Comparison of ENCODE assay signal across 7 mouse cellular contexts in genomic region chr3:33843801-33844632, GRCm38 (mm10). TPM values are rescaled to one million over a fixed set of nuclear protein-coding genes. Genes with fewer than 3 reads are reported as not detected.
DNase-seq lines count a peak whose midpoint lies in the region; ATAC-seq lines count a peak whose summit lies in the region.

Gene Ccdc39 (minus strand): TSS chr3:33844310.

- no peaks in the 10 kb centered on the region for H3K9me3 ChIP-seq in intestine, embryonic 15.5 days

- no peaks in the 10 kb centered on the region for H3K36me3 ChIP-seq in intestine, embryonic 15.5 days

- WGBS in intestine, embryonic 15.5 days = 6% methylated on average over 26 of the region's 26 CpGs

- peak; percentile 96 for ATAC-seq in intestine, embryonic 15.5 days
- peak; percentile 72 for ATAC-seq in megakaryocyte-erythroid progenitor cell, adult 5-6 weeks (replicated peaks; ENCODE audit: low FRiP score, low TSS enrichment, poor library complexity, severe bottlenecking)

- intact Hi-C loops in gastrocnemius, postnatal 36 days (cut with DNase I) = no loop called here
- intact Hi-C loops in left cerebral cortex, postnatal 14 days (cut with DNase I) = no loop called here

- DNase-seq in adrenal gland, adult 8-10 months = peak; percentile 58
- peak; percentile 89 for DNase-seq in embryo, embryonic 11 days
- peak; percentile 52 for DNase-seq in gastrocnemius, postnatal 36 days
- DNase-seq in left cerebral cortex, postnatal 14 days (ENCODE audit: low spot score in 2 of 2) = peak; percentile 83 to 85
- DNase-seq in right cerebral cortex, postnatal 4 days = peak; percentile 69

- peak within 1 kb of the TSS; percentile 39 for H3K4me3 ChIP-seq in intestine, embryonic 15.5 days (replicated peaks)

- peak within 1 kb of the TSS; percentile 40 for H3K9ac ChIP-seq in intestine, embryonic 15.5 days

- H3K4me2 ChIP-seq in intestine, embryonic 15.5 days (replicated peaks) = peak within 1 kb of the TSS; percentile 77

- peaks cover 3% of the 10 kb centered on the region; the same call in 1 of the 2 replicates for H3K4me1 ChIP-seq in intestine, embryonic 15.5 days (replicated peaks)

- H3K27ac ChIP-seq in intestine, embryonic 15.5 days = no peak within 1 kb of the TSS

- H3K27me3 ChIP-seq in intestine, embryonic 15.5 days (replicated peaks) = no peaks in the 10 kb centered on the region

RNA-seq across cellular contexts. Expression of gene Ccdc39, which starts in this region (rescaled TPM):
- total RNA-seq in adrenal gland, adult 8-10 months (2022) = 1 to 10 TPM; 1.2 to 3.5 (median 2.1) TPM
- total RNA-seq in gastrocnemius, postnatal 36 days (2021) = under 1 TPM; 0.15 to 0.26 TPM
- 1.7 and 1.8 TPM in 2 replicates for polyA plus RNA-seq in intestine, embryonic 15.5 days (2015; fragmentation: Nextera tagmentation; extraction: Ambion mirVana)
- total RNA-seq in left cerebral cortex, postnatal 14 days (2021) = 10 to 100 TPM; 31.0 to 33.6 TPM
- total RNA-seq in megakaryocyte-erythroid progenitor cell, adult 5-6 weeks (2014; fragmentation: Nextera tagmentation) = not detected in 2 replicates
- 0.38 and 0.88 TPM in 2 replicates for total RNA-seq in megakaryocyte-erythroid progenitor cell, adult 5-6 weeks (2017)

Comparison
In these comparisons a context has a peak if more than half of its experiments do, and no peak if none do; other contexts are left out.
1. RNA of gene Ccdc39 (total RNA-seq): 31.0 to 33.6 TPM in left cerebral cortex, postnatal 14 days; 1.2 to 3.5 TPM in adrenal gland, adult 8-10 months, 0.38 to 0.88 TPM in megakaryocyte-erythroid progenitor cell, adult 5-6 weeks and 0.15 to 0.26 TPM in gastrocnemius, postnatal 36 days; every median in the first group is over 4 times any median in the second.
2. Peak in DNase-seq in gastrocnemius, postnatal 36 days; RNA of the gene not detected or under 1 TPM.
3. Peak in ATAC-seq in megakaryocyte-erythroid progenitor cell, adult 5-6 weeks; RNA of the gene not detected or under 1 TPM.
4. Peak in every context shown above with its lines, with median percentiles within 50 percentile points of each other: DNase-seq.